Mouse (Mus musculus) testis, adult 2 months (tissue): ENCODE measurements at regions not wholly inside any gene's neighbourhood (a gene's known extent, or its start where the extent isn't known, plus 50 kb on each side); places are given as distances from the start of the nearest gene placed in this dataset.

Experiments used
- CTCF ChIP-seq: fragments of 200-500 bp; IDR thresholded peaks from 2 replicates; pipeline ENCODE4 v1.5.1; 2012; ENCODE audit warnings: low read depth, mild to moderate bottlenecking, inconsistent platforms, low read length, moderate library complexity; ENCODE audit not compliant: control insufficient read depth, insufficient read depth, insufficient replicate concordance
- POLR2A ChIP-seq: fragments of 200-500 bp; IDR thresholded peaks from 2 replicates; pipeline ENCODE4 v1.6.1; 2012; ENCODE audit warnings: low read depth, mild to moderate bottlenecking, inconsistent platforms, low read length, moderate library complexity; ENCODE audit not compliant: control insufficient read depth

DNA sequence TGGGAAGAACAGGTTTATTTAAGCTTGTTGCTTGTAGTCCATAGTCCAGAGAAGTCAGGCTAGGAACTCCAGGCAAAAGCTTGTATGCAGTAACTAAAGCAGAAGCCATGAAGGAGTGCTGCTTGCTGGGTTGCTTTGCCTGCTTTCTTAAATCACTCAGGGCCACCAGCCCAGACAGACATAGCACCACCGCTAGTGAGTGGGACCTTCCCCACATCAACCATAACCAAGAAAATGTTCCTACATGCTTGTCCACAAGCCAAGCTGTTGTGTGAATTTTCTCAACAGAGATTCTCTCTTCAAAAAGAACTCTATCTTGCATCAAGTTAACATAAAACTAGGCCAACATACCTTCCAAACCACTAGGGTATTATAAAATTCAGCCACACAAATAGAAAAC is 201.3 kb downstream of the Tm4sf1 start:
- TF ChIP-seq CTCF (no peak), POLR2A (no peak)
